Mouse (Mus musculus) naive thymus-derived CD4-positive, alpha-beta T cell, adult 2 months (primary cell): ENCODE results near the gene Gm14862.

Experiments used
- DNase-seq: peaks from one replicate; pipeline ENCODE4 v3.0.0-alpha.2; 2011; ENCODE audit warnings: low read depth

The Gm14862 gene

DNA sequence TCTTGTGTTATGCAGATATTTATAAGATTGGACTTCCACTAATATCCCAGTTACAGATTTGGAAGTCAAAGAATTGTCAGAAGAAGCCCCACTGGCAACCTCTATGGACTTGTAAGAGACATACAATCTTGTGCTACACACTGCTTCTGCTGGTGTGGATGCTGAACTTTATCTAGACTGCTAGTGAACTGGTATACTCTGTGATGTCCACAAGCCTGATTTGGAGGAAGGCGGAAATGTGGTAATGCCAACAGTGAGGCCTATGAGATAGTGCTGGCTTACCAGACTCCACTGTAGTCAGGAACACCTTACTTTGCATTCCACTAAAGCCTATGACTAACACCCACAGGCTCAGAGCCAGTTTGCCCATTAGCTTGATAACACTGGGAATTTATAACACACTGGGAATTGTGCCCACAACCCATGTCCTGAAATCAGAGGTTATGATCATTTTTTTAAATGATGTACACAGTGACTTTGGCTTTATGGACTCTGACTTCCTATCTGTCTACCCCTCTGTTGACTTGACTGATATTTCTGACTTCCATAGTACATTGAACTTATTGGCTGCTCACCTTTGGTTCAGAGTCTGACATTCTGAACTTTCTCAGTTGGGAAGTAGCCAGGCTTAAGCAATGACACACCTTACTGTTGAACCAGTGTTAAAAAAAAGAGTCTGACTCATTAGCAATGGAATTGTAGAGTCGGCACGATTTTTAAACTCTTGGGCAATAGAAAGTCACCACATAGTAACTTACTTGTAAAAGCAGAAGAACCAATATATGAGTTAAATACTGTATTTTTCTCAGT lies 34.1 kb downstream of the Gm14862 start:
- no peak for DNase-seq

GRCm38 (mm10) chrX:9221736-9222135 lies 35.0 kb downstream of the Gm14862 start:
- DNase-seq: no peak

DNA sequence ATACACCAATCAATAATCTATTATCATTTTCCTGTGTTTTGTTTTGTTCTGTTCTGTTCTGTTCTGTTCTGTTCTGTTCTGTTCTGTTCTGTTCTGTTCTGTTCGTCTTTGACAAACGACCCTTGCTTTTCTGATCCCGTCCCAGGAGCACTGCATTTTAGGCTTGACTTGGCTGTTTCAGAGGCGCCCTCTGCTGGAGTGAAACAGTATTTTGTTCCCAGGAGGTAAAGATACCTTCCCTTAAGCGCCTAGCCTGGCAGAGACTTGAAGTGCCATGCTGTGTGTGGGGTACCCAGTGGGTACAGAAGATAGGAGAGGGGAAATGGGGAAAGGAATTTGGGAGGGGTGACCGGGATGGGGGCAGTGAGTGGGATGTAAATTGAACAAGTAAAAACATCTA lies 35.5 kb downstream of the Gm14862 start:
- peak; percentile 63 for DNase-seq

DNA sequence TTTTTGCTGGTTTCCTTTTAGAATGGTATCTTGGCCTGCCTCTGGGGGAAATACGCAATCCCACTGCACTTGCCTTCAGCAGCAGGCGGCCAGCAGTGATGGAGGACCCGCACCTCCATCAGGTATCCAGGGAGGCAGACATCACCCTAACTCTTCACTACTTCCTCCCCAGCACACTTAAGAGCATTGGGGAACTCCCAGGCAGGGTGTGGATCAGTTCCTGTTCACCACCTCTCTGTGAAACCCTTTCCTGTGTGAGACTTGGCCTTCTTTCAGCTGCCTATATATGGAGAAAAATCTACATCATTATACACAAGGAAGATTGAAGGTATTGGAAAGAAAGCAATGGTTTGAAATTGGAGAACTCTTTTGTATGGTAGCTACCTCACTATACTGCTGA lies 37.1 kb downstream of the Gm14862 start:
- peak; percentile 23 for DNase-seq

DNA sequence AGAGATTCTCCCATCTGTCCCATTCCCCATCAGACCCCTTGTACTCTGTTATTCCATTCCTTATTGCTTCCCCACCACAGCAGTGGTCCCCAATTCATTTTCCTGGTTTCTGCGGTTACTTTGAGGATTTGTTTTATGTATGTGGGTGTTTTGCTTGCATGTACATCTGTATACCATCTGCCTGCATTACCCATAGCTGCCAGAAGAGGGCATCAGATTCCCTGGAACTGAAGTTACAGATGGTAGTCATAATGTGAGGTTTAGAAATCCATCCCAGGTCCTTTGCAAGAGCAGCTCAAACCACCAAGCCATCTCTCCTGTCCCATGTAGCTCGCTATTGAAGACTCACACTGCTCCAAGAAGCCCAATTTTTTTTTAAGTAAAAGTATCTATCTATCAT lies 40.5 kb downstream of the Gm14862 start:
- DNase-seq: peak; percentile 48

GRCm38 (mm10) chrX:9205121-9205520 lies 51.6 kb downstream of the Gm14862 start:
- no peak for DNase-seq

GRCm38 (mm10) chrX:9202781-9203405 lies 53.8 kb downstream of the Gm14862 start:
- no peak for DNase-seq

DNA sequence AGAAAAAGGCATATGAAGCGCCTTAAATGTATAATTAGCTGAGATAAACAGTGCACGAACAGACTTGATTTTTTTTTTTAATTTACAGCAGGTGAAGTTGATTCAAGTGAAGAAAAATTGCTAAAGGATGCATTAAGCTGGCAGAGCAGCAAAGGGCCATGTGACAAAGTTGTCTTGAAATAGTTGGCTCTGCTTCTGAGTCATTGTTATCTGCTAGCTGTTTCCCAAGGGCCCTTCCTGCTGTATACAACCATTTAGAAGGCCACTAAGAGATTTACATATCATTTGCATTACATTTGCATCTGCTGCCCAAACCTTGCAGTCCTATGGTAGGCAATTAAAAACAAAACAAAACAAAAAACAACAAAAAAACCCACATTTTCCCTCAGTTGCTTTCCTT lies 54.7 kb downstream of the Gm14862 start:
- DNase-seq: no peak
